Mouse (Mus musculus): ENCODE results near the gene Rab4a.

DNA sequence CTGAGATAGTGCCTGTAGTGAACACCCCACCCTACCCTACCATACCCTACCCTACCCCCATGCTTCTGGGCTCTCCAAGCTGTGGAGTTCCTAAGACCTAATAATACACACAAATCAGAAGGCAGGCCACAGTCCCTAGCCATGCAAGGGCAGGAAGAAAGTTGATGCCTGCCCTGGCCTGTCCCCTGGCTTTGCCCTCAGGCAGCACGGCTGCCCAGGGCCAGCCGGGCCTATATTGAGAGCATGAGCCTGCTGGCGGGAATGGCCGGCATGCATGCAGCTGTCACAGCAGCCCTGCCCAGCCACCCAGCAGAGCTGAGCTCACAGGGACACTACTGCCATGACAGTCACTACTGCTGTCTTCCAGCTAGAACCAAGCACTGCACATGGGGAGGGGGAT lies 77.3 kb downstream of the Rab4a start:
- TF ChIP-seq CTCF (IDR thresholded peaks at IDR 0.05; ENCODE audit: low read depth), result no peak
- TF ChIP-seq EP300 (optimal IDR thresholded peaks at IDR 0.05), result no peak
